Mouse (Mus musculus): ENCODE results near the gene Csk.

Gene Csk

GRCm38 (mm10) chr9:57638651-57639459, 14.6 kb downstream of the Csk start:
- DNase-seq (ENCODE audit: low spot score in 2 of 2) = peak; percentile 67 to 87

GRCm38 (mm10) chr9:57637741-57638322, 15.6 kb downstream of the Csk start:
- no peak for DNase-seq (ENCODE audit: low spot score in 2 of 2)

- DNase-seq (ENCODE audit: low spot score in 2 of 2) = no peak
Measured at GRCm38 (mm10) chr9:57637272-57637671, 16.2 kb downstream of the Csk start.

DNA sequence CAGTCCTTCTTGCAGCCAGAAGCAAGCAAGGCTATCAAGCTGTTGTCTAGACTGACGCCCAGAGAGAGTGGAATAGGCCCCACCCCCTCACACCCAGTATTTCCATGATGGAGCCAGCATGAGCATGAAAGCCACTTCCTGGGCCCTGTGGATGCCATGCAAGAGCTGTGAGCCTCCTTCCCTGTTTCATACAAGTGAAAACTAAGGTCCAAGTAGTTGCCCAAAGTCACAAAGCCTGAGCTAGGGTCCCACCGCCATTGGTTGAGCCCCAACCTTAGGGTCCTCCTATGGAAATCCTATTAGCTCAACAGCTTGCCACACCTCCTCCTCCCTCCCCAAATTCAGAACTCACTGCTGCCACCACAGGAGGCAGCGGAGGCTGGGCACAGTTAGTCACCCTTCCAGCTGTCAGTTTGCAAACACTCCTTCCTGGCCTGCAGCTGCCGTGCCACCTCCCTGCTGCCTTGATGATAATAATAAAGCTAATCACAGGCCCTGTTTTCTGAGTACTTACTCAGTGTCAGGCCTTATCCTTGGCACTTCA, 19.9 kb downstream of the Csk start:
- DNase-seq (ENCODE audit: low spot score in 2 of 2) = no peak

DNA sequence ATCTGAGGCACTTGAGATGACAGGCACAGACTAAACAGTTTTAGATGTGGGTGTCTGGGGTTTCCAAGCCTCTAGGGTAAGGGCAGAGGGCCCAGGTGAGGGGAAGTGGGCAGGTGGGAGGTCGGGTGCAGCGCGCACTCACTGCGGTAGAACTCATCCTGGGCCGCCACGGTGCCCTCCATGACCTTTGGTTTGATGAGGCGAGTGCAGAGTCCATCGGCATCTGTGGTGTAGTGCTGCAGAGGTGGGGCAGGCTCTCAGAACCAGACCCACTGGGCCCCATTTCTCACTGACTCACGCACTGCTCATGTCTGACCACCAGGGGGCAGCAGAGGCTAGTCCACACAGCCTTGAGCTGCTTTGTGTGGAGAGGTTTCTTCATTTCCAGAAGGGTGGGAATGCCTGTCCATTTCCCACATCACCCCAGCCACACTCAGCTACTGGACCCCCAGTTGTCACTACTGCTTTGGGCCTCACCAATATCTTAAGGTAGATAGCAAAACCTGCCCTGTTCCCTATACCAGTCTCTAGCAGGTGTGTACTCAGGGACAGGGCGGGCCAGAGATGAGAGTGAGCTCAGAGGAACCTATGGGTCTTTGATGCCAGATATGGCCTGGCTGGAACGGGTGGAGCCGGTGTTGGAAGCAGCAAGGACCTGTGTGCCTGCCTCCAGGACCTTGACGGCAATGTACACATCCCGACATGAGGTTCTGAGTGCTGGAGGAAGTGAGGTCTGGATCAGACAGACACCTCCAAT, 24.1 kb downstream of the Csk start:
- peak; percentile 66 to 80 for DNase-seq (ENCODE audit: low spot score in 2 of 2)

DNA sequence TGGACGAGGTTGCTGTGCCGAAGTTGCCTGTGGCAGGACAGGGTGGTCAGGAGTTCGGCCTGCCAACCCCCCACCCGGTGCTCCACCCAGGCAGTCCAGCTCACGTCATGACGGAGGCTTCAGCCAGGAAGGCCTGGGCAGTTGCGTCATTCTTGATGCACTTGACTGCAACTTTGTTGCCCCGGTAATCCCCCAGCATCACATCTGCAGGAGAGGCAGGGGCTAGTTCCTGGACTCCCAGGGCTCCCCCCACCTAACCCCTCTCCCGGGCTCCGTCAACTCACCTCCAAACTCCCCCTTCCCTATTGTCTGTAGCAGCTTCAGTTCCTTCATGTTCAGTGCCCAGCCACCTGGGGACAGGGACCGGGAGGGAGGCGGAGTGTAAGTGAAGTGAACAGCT, 24.7 kb downstream of the Csk start:
- no peak for DNase-seq (ENCODE audit: low spot score in 2 of 2)

DNA sequence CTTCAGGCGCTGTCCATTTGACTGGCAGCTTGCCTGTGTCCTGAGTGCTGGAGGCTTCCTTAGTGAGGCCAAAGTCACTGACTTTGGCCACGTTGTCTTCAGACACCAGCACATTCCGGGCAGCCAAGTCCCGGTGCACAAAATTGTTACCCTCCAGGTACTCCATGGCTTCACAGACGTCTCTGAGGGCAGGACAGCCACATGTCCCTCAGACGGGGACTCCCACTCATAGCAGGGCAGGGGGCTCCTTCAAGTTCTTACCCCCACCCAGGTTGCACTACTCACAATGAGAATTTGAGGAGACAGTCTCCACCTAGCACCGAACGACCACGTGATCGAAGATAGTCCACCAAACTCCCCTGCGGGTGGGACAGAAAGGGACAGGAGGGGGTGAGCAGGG, 25.5 kb downstream of the Csk start:
- DNase-seq (ENCODE audit: low spot score in 2 of 2) = no peak

- no peak for DNase-seq (ENCODE audit: low spot score in 2 of 2)
Measured at GRCm38 (mm10) chr9:57627191-57627590, 26.2 kb downstream of the Csk start.

DNA sequence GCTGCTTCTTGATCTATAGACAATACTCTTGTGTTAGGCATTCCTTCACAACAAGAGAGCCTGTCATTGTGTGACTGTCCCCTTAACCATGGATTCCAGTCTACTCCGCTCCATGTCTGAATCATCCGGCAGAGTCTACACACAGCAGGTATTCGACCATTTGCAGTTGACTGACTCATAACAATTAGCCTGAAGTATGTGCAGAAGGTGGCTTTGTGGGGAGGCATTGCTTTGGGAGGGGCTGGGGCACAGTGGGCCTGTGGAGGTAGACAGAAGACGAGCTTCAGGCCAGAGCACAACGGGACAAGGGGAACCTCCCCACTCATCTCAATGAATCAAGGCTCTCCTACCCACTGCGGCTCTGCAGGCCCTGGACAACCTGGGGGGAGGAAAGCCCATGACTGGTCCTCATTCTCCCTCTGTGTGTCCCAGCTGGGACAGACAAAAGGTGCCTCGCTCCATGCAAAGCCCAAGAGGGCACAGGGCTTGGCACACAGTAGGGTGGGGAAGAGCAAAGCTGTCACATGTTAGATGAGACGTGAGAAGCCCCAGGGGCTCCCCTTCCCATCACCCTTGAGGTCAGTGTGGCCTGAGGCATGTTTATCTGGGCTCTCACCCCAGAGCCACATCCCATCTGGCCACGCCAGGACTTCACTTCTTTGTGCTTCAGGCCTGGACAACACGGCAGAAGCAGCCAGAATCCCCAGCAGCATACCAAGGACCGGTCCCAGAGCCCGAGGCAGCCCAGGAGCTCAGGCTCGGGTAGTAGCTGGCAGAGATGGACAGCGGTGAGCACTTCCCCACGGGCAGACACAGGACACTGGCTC, 27.5 kb downstream of the Csk start:
- DNase-seq (ENCODE audit: low spot score in 2 of 2) = no peak

- DNase-seq (ENCODE audit: low spot score in 2 of 2) = no peak
Measured at GRCm38 (mm10) chr9:57624295-57624694, 29.1 kb downstream of the Csk start.

DNA sequence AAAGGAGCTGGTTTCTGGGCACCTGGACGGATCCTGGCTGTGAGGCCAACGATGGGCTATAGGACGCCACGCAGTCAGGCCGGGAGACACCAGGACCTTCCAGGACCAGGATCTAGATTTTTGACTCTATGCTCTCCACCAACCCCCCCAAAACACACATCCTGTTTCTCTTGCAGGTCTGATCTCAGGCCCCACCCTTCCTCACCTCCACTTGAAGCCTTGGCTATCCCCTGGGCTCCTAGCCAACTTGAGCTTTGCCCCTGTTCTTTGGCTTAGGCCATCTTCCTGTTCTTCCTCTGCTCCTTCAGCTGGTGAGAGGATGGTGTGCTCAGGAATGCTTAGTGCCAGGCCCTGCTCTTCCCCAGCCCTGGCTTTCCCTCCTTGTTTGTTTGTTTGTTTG, 32.8 kb downstream of the Csk start, which contains the start of gene Lman1l:
Lman1l (minus strand) TSS at position 101 of the 400 bp plus-strand sequence.
- DNase-seq (ENCODE audit: low spot score in 2 of 2) = no peak

DNA sequence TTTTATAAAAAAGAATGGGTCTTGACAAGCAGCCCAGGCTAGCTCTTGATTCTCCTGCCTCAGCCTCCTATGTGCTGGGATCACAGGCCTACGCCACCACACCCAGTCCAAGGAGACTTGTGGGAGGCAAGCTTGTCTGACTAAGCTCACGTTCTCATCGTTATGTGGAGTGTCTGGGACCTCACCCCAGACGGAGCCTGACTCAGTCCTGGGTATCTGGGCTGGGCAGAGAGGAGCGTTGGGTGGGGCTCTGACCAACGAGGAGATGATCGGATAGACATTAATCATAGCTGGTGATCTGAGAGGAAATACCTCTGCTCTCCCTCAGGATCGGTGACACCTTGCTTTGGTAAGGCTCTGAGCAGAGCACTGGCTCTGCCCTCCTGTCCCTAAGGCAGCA, 34.6 kb downstream of the Csk start:
- no peak for DNase-seq (ENCODE audit: low spot score in 2 of 2)

- DNase-seq (ENCODE audit: low spot score in 2 of 2) = no peak
Measured at GRCm38 (mm10) chr9:57617556-57618169, 35.8 kb downstream of the Csk start.

GRCm38 (mm10) chr9:57614786-57615185, 38.6 kb downstream of the Csk start:
- DNase-seq (ENCODE audit: low spot score in 2 of 2) = no peak

- no peak for DNase-seq (ENCODE audit: low spot score in 2 of 2)
Measured at GRCm38 (mm10) chr9:57613975-57614374, 39.5 kb downstream of the Csk start.

GRCm38 (mm10) chr9:57612587-57612986, 40.8 kb downstream of the Csk start:
- DNase-seq (ENCODE audit: low spot score in 2 of 2) = no peak

GRCm38 (mm10) chr9:57610359-57610826, 43.0 kb downstream of the Csk start:
- no peak for DNase-seq (ENCODE audit: low spot score in 2 of 2)

DNA sequence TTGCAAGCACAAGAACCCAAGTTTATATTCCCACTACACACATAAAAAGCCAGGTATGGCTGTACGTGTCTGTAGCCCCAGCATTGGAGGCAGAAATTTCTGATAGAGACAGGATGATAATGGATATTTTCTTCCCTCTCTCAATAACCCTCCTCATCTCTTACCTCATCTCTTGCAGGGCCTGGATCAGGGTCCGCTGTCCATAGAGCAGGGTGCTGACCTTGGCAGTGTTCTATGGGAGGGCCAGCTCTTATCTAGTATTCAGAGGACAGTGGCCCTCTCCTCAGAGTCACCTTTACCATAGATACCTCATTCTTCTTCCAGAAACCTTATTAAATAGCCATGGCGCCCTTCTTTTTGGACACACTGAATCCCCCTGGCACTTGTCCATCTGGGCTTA, 43.6 kb downstream of the Csk start:
- no peak for DNase-seq (ENCODE audit: low spot score in 2 of 2)

DNA sequence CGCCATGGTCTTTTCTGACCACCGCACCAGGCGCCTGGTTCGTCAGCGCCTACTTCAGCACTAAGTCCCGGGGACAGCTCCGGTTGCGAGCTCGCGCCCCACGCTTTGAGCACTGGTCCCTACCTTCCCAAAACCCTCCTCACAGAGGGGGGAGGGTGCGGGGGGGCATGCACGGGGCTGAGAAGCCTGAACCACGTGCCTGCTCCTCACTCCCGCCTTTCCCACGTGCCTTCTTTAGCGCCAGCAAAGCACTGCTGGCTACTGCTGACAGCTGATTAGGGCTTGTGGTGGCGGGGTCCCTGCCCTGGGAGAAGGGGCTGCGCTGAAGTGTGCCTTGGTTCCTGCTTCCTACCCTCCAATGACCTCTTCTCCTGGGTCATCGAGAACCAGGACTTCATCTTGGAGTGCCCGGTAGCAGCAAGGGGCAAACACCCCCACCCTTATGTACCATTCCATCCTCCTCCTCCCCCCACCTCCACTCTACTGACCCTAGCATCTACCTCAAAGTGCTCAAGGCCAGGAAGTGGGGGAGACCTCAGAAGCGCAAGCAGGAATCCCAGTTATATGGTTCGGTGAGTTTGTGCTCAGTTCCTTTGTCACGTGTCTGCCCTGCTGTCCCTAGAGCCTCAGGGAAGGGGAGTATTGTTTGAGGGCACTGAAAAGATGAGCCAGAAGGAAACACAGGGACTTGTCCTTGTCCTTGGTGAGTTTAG, 47.1 kb downstream of the Csk start, which contains the start of gene Cplx3:
Cplx3 (minus strand) TSS at position 143 of the 713 bp plus-strand sequence.
- no peak for DNase-seq (ENCODE audit: low spot score in 2 of 2)

- no peak for DNase-seq (ENCODE audit: low spot score in 2 of 2)
Measured at GRCm38 (mm10) chr9:57605503-57605902, 47.9 kb downstream of the Csk start.
